Mouse (Mus musculus): ENCODE results near the gene Evl. TPM values are rescaled to one million over a fixed set of nuclear protein-coding genes. Genes with fewer than 3 reads are reported as not detected.
A peak's percentile ranks its signal among the peaks of the same experiment; 100 is the strongest.

The Evl gene
- total RNA-seq, 2 experiments from 2014 or later, result 30.3 to 40.5 TPM

GRCm38 (mm10) chr12:108590131-108590530 lies 35.6 kb downstream of the Evl start:
- no peak for DNase-seq

GRCm38 (mm10) chr12:108591586-108591985 lies 37.1 kb downstream of the Evl start:
- no peak for DNase-seq

- no peak for DNase-seq
Observed at GRCm38 (mm10) chr12:108592866-108593265, 38.3 kb downstream of the Evl start.

GRCm38 (mm10) chr12:108600864-108601263 lies 46.3 kb downstream of the Evl start:
- DNase-seq, result no peak

GRCm38 (mm10) chr12:108601326-108601725 lies 46.8 kb downstream of the Evl start:
- no peak for DNase-seq

GRCm38 (mm10) chr12:108604546-108604945 lies 50.0 kb downstream of the Evl start:
- no peak for DNase-seq

- DNase-seq, result no peak
Observed at GRCm38 (mm10) chr12:108605521-108606281, 51.2 kb downstream of the Evl start.

GRCm38 (mm10) chr12:108606321-108606720 lies 51.8 kb downstream of the Evl start:
- DNase-seq, result no peak

- no peak for DNase-seq
Observed at GRCm38 (mm10) chr12:108609446-108609845, 54.9 kb downstream of the Evl start.

- DNase-seq, result no peak
Observed at GRCm38 (mm10) chr12:108610255-108610654, 55.7 kb downstream of the Evl start.

GRCm38 (mm10) chr12:108613081-108613480 lies 58.6 kb downstream of the Evl start:
- DNase-seq, result peak; percentile 67 to 76

GRCm38 (mm10) chr12:108617511-108617910 lies 63.0 kb downstream of the Evl start:
- DNase-seq, result no peak

GRCm38 (mm10) chr12:108619853-108620416 lies 65.4 kb downstream of the Evl start:
- DNase-seq, result no peak

GRCm38 (mm10) chr12:108622406-108622805 lies 67.9 kb downstream of the Evl start:
- no peak for DNase-seq

- no peak for DNase-seq
Observed at GRCm38 (mm10) chr12:108629556-108629955, 75.0 kb downstream of the Evl start.

GRCm38 (mm10) chr12:108630741-108631688 lies 76.5 kb downstream of the Evl start:
- peak in 1 of 2 experiments; percentile 27 for DNase-seq

- DNase-seq, result no peak
Observed at GRCm38 (mm10) chr12:108632501-108632900, 78.0 kb downstream of the Evl start.

- no peak for DNase-seq
Observed at GRCm38 (mm10) chr12:108634031-108634430, 79.5 kb downstream of the Evl start.

GRCm38 (mm10) chr12:108635501-108635900 lies 81.0 kb downstream of the Evl start:
- DNase-seq, result peak in 1 of 2 experiments; percentile 13

GRCm38 (mm10) chr12:108637440-108637839 lies 82.9 kb downstream of the Evl start:
- no peak for DNase-seq

GRCm38 (mm10) chr12:108639126-108639525 lies 84.6 kb downstream of the Evl start:
- no peak for DNase-seq

- DNase-seq, result no peak
Observed at GRCm38 (mm10) chr12:108642019-108642418, 87.5 kb downstream of the Evl start.

- DNase-seq, result no peak
Observed at GRCm38 (mm10) chr12:108646234-108646633, 91.7 kb downstream of the Evl start.
